Mouse (Mus musculus) G1E-ER4 (cell line): Measurements from ENCODE around the gene Sorbs1. TPM values are rescaled to one million over a fixed set of nuclear protein-coding genes. Genes with fewer than 3 reads are reported as not detected.

ENCODE experiments used
- GATA1 ChIP-seq: IDR thresholded peaks from one replicate; pipeline ENCODE4 v1.8.0; 2012; ENCODE audit warnings: low read length, inconsistent platforms
- polyA plus RNA-seq: library from polyadenylated mRNA; stranded (reverse); fragments of >175 nt; gene quantifications from 2 replicates; pipeline ENCODE4 v1.2.3, GENCODE M21; 2012

Sorbs1 gene
- polyA plus RNA-seq, 1 experiment, result 12.8 TPM

DNA sequence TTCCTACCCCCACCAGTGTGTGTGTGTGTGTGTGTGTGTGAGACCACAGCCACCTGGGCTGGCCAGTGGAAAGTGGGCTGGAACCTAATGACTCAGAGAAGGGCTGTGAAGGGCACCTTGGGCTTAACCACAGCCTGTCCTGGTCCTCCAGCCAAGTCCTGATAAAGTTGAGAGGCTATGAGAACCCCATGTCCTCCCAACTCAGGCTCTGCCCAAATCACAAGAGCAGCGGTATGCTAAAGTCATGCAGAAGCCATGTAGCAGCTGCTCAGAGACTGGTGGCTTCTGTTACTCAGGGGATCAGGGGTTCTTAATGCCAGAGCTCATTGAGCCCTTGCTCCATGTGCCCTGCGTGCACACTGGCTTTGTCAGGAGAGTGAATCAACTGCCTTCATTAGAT lies 145.1 kb downstream of the Sorbs1 start:
- TF ChIP-seq GATA1, result no peak

- TF ChIP-seq GATA1, result no peak
Observed at GRCm38 (mm10) chr19:40366163-40366941, 147.2 kb downstream of the Sorbs1 start.

- no peak for TF ChIP-seq GATA1
Observed at GRCm38 (mm10) chr19:40365137-40365536, 148.4 kb downstream of the Sorbs1 start.

- no peak for TF ChIP-seq GATA1
Observed at GRCm38 (mm10) chr19:40363447-40363846, 150.1 kb downstream of the Sorbs1 start.

- no peak for TF ChIP-seq GATA1
Observed at GRCm38 (mm10) chr19:40362203-40362865, 151.2 kb downstream of the Sorbs1 start.

DNA sequence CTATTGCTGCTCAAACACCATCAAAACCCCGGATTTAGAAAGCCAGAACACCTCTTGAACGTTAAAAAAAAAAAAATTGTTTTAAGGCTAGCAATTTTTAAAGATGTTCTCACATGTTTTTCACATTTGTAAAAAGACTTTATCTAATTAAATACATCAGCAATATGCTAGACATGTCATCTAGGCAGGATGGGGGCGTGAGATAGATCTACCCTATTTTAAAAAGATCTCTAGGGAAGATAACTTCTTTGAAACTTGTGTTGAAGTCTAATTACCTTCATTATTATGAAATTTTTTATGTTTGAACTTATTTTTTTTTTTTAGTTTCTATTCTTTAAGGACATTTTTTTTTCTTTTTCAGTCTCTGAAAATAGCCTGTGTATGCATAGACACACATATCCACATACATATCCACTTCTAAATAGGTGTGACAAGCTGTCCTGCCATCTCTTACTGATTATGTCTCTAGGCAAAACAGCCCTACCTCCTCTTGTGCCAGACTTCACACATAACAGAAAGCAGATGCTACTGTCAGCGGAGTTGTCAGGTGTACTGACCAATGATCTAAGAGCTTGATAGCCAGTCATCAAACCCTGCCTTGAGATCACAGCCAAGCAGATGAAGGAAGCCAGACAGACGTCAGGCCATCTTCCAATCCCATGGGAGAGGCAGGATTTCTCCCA lies 153.7 kb downstream of the Sorbs1 start:
- no peak for TF ChIP-seq GATA1

DNA sequence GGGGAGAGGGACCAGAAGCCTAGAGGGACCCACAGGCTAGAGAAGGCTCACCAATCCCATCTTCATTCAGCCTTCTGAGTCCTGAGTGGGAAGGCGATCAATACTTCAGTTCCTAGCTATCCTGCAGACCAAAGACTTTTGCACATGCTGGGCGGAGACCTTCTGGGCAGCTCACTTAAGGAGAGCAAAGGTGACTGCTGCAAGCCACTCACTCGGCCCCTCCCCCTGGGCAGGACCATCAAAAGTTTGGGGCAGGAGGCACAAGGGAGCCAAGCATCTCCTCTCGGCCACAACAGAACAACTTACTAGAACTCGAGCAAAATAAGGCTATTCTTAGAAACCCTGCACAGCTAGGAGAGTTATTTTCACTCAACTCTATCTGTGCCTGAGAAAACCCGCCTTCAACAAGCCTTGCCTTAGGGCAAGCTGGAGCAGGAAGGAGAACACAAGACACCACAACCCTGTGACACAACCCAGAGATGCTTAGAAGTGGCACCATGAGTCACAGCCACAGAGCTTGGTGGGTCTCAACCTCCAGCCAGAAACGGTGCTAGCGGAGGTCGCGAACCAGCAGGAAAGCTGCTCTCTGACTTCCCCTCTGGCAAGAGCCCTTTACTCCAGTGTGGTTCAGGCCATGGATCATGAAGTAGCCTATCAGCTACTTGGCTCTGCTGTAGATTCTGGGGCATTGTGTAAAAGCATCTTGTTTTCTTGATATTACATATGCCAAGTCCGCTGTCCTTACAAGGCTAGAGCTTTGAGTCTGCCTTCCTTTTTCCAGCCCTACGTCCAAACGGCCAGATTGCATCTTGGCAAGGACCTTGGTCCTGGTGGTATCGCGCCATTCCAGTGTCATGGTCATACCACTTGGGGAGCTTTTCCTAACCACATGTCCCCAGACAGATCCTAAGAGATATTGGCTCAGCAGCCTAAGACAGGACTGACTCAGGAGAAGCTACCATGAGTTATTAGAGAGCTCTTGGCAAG lies 156.8 kb downstream of the Sorbs1 start:
- TF ChIP-seq GATA1, result no peak

DNA sequence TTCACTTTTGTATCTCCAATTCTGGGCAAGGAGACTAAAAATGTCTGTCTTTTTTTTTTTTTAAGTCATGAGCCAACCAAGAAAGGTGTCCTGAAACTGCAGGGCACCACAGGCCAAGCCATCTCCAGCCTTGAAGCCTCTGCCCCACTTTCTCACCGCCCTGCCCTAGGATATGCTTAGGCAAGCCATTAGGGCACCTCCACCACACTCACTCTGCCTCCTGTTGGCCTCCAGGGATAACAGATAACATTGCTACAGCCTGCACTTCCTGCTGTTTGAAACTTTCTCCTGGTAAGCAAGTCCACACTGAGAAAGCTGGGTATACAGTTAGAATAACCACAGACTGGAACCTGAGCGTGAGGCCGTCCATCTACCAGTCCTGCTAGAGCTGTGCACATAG lies 158.5 kb downstream of the Sorbs1 start:
- TF ChIP-seq GATA1, result no peak

DNA sequence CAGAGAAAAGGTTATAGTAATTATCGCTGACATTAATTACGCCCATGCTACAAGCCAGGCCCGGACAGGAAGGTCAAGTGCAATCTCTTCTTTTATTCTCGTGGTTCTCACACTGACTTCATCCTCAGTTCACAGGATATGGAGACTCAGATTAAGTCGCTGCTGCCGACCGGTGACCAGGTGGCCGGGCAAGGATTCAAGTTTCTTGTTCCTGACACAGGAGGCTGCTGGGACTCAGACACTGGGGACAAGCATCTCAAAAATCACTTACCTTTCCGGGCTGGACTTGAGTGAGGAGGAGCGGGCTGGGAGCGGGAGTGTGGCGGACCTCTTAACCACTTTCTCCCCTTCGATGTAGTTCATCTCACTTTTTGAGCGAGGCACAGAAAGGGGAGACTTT lies 161.6 kb downstream of the Sorbs1 start:
- no peak for TF ChIP-seq GATA1

GRCm38 (mm10) chr19:40350835-40351234 lies 162.7 kb downstream of the Sorbs1 start:
- TF ChIP-seq GATA1, result no peak

DNA sequence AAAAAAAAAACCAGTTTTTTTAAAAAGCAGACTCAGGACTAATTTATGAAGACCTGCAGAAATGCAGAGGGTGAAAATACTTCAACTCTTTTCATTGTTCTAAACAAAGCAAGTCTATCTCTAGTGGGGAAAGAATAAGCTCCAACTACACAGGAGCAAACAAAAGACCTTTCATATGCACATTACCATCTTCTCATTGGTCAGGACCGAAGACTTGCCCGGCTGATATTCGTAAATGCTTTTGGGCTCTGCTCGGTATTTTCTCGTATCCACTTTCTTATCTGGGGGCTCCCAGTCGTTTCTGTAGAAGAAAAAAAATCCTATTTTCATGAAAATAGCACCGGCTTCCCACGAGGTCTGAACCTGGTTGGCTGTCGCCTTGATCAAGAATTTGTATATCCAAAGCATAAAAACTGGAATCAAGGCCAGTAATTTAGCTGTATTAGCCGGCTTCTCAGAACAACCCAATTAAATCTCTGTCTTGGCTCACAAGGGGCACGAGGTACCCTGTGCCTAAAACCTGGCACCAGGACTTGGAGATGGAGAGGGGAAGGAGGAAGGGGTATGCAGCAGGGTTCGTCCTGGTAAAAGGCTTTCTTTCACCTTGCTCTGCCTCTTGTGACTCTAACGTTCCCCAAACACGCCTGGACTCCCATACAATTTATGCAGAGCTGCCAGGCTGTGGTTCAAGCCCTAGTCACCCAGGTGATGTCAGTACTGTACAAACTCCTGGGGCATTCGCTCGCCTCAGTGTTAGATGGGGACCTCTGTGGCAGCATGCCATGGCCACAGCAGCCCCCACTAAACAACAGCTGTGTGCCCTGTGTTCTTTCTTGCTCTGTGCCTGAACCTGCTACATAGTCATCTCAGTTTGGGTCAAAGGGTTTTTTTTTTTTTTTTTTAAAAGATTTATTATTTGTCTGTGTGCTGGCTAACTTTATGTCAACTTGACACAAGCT lies 163.6 kb downstream of the Sorbs1 start:
- TF ChIP-seq GATA1, result no peak

GRCm38 (mm10) chr19:40349281-40349680 lies 164.3 kb downstream of the Sorbs1 start:
- TF ChIP-seq GATA1, result no peak

GRCm38 (mm10) chr19:40348652-40349051 lies 164.9 kb downstream of the Sorbs1 start:
- TF ChIP-seq GATA1, result no peak

- no peak for TF ChIP-seq GATA1
Observed at GRCm38 (mm10) chr19:40348175-40348574, 165.4 kb downstream of the Sorbs1 start.
